Mouse (Mus musculus) cortical plate, adult 2 months (tissue): Measurements from ENCODE around the gene Nutm1.

ENCODE experiments used
- CTCF ChIP-seq: fragments of 200-500 bp; IDR thresholded peaks from 2 replicates; pipeline ENCODE4 v1.5.1; 2011; ENCODE audit warnings: mild to moderate bottlenecking, control low read depth, low read length; ENCODE audit not compliant: insufficient read depth; ENCODE audit errors: extremely low read depth
- POLR2A ChIP-seq: fragments of 200-500 bp; IDR thresholded peaks from 2 replicates; pipeline ENCODE4 v1.6.1; 2011; ENCODE audit warnings: mild to moderate bottlenecking, low read length, control low read depth; ENCODE audit not compliant: insufficient read depth; ENCODE audit errors: extremely low read depth

GRCm38 (mm10) chr2:112210699-112211098, 48.4 kb downstream of the Nutm1 start:
- TF ChIP-seq CTCF, result no peak
- TF ChIP-seq POLR2A, result no peak
